Mouse (Mus musculus) bone marrow, adult 2 months (tissue): ENCODE results near the gene Anxa4. TPM values are rescaled to one million over a fixed set of nuclear protein-coding genes. Genes with fewer than 3 reads are reported as not detected.

Source experiments
- H3K27ac ChIP-seq: fragments of 200-500 bp; 2 replicates; pipeline ENCODE4 v1.5.1; 2012; ENCODE audit warnings: low read depth, mild to moderate bottlenecking, control low read depth, inconsistent platforms, low read length; ENCODE audit not compliant: control insufficient read depth, poor library complexity, insufficient read depth
- H3K4me1 ChIP-seq: fragments of 200-500 bp; 2 replicates; pipeline ENCODE4 v1.6.1; 2011; ENCODE audit warnings: low read length; ENCODE audit not compliant: control insufficient read depth, insufficient read depth
- H3K4me3 ChIP-seq: fragments of 200-500 bp; replicated peaks from 2 replicates; pipeline ENCODE3; 2011; ENCODE audit warnings: mild to moderate bottlenecking, low read depth, low read length, control low read depth; ENCODE audit not compliant: control insufficient read depth
- CTCF ChIP-seq: fragments of 200-500 bp; IDR thresholded peaks from 2 replicates; pipeline ENCODE4 v1.5.1; 2011; ENCODE audit warnings: low read length, control low read depth; ENCODE audit not compliant: control insufficient read depth, insufficient read depth
- POLR2A ChIP-seq: fragments of 200-500 bp; IDR thresholded peaks from 2 replicates; pipeline ENCODE4 v1.6.1; 2011; ENCODE audit warnings: low read depth, mild to moderate bottlenecking, control low read depth, low read length, borderline replicate concordance; ENCODE audit not compliant: control insufficient read depth
- WGBS: fragments of 180-500 bp; shearing (Covaris S2); methylation state at CpG from one replicate; pipeline ENCODE4 v1.1.7; 2018; 5-methylcytosine and 5-hydroxymethylcytosine counted together
- polyA plus RNA-seq: library from polyadenylated mRNA; stranded (reverse); fragments of >200 nt; gene quantifications from 2 replicates; pipeline ENCODE4 v1.2.4, GENCODE M21; 2011; ENCODE audit warnings: low replicate concordance; ENCODE audit not compliant: missing spikeins, insufficient read depth, insufficient read length

The Anxa4 gene
- polyA plus RNA-seq: 3.7 and 9.0 TPM in 2 replicates

GRCm38 (mm10) chr6:86793021-86793815 is at the start of gene Anxa4:
Gene Anxa4 (minus strand): TSS chr6:86793584.
- Histone ChIP-seq H3K4me3 (peak within 1 kb of the TSS; percentile 66), H3K4me1 (no peaks in the 10 kb centered on the region), H3K27ac (no peak within 1 kb of the TSS)
- WGBS: under 1% methylated on average over 41 of the region's 41 CpGs
- TF ChIP-seq CTCF (no peak), POLR2A (peak; percentile 37; the same call in 1 of the 2 replicates)

DNA sequence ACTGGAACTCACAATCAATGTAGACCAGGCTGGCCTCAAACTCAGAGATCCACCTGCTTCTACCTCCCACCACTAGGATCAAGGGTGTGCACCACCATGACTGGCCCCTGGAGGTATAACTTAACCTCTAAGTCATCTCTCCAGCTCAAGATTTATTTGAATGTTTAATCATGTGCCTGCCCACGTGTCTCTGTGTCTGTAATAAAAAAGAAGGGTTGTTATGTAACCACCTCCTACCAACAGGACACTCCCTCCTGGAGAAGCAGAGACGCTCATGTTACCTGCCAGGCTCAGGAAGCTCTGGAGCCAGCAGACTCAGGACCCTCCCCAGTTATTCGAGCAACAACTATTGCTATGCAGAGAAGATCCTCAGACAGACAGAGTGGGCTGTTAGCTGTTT is 48.6 kb upstream of the Anxa4 start:
- no peak overlapping the region for H3K4me3 ChIP-seq
- no peaks in the 10 kb centered on the region for H3K4me1 ChIP-seq
- WGBS: 62% methylated on average over 3 of the region's 3 CpGs
- no peak for TF ChIP-seq CTCF
- TF ChIP-seq POLR2A: no peak
- H3K27ac ChIP-seq: no peak overlapping the region

- whole genome bisulfite sequencing: 79% methylated on average over 2 of the region's 2 CpGs
- Histone ChIP-seq H3K27ac (no peak overlapping the region), H3K4me1 (no peaks in the 10 kb centered on the region), H3K4me3 (no peak overlapping the region)
- TF ChIP-seq POLR2A: no peak
- TF ChIP-seq CTCF: no peak
Measured at GRCm38 (mm10) chr6:86839089-86839488, 45.7 kb upstream of the Anxa4 start.

- 0 out of 2 replicates have a peak overlapping the region, but pooled peaks have one; percentile 8 for H3K27ac ChIP-seq
- 32% methylated on average over 13 of the region's 13 CpGs for WGBS
- no peak overlapping the region for H3K4me3 ChIP-seq
- no peak for TF ChIP-seq POLR2A
- TF ChIP-seq CTCF: no peak
- H3K4me1 ChIP-seq: no peaks in the 10 kb centered on the region; the same call in 1 of the 2 replicates
Measured at GRCm38 (mm10) chr6:86832802-86833502, 39.6 kb upstream of the Anxa4 start.

DNA sequence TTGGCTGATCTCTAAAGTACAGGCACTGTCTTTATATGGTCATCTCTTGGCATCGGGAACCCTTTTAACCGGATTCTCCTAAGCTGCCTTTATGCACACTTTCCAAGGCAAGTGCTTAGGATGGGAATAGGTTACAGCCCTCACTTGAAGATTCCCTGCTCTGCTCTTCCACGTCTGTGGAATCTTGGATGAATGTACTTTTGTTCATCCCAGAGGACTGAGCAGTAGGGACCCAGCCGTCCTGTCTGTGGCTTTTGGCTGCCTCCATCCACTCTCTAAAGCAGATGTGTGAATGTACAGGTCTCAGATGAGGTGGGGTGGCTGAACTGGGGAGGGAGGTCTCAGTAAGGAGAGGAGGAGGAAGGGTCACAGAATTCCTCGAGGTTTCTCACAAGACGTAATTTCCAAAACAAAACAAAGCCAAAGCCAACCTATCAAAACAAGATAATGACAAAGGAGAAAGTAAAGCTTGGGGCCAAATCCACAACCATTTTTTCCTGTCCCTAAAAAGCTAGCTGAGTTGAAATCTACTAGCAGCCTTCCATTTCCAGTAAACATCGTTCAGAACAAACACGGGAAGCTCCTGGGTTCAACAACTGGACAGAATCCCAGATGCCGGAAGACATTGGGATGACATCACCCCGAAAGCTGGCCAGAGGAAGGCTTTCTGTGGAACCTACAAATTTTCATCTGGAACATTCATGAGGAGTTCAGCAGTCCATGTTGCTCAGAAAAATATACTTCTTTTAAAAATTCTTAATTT is 37.5 kb upstream of the Anxa4 start:
- TF ChIP-seq POLR2A (no peak), CTCF (no peak)
- 84% methylated on average over 10 of the region's 10 CpGs for WGBS
- no peak overlapping the region for H3K4me3 ChIP-seq
- no peaks in the 10 kb centered on the region; the same call in 1 of the 2 replicates for H3K4me1 ChIP-seq
- H3K27ac ChIP-seq: no peak overlapping the region

DNA sequence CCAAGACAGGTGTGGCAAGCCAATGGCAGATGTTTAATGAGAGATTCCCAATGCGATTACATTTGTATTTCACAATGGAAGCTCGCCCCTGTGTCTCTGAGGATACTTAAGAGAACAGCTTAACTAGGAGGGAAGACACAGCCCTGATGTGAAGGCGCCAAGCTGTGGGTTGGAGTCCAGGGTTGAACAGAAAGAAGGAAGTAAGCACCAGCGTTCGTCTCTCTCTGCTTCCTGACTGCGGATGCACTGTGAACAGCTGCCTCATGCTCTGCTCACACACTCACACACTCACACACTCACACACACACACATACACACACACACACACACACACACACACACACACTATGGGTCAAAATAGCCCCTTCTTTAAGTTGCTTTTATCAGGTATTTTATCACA is 36.4 kb upstream of the Anxa4 start:
- WGBS: 34% methylated on average over 6 of the region's 6 CpGs
- H3K27ac ChIP-seq: no peak overlapping the region
- no peaks in the 10 kb centered on the region; the same call in 1 of the 2 replicates for H3K4me1 ChIP-seq
- no peak overlapping the region for H3K4me3 ChIP-seq
- TF ChIP-seq CTCF: no peak
- TF ChIP-seq POLR2A: no peak

- Histone ChIP-seq H3K4me3 (no peak overlapping the region), H3K27ac (no peak overlapping the region), H3K4me1 (no peaks in the 10 kb centered on the region; the same call in 1 of the 2 replicates)
- WGBS: 83% methylated on average over 2 of the region's 2 CpGs
- TF ChIP-seq CTCF (peak; percentile 47; the same call in 1 of the 2 replicates), POLR2A (no peak)
Measured at GRCm38 (mm10) chr6:86827432-86827831, 34.0 kb upstream of the Anxa4 start.

GRCm38 (mm10) chr6:86824401-86824800 is 31.0 kb upstream of the Anxa4 start:
- Histone ChIP-seq H3K4me3 (no peak overlapping the region), H3K27ac (no peak overlapping the region), H3K4me1 (no peaks in the 10 kb centered on the region; the same call in 1 of the 2 replicates)
- WGBS: 83% methylated on average over 7 of the region's 7 CpGs
- TF ChIP-seq POLR2A (no peak), CTCF (no peak)
